Mouse (Mus musculus) heart, embryonic 10.5 days (tissue): Measurements from ENCODE around the gene Scyl1. TPM values are rescaled to one million over a fixed set of nuclear protein-coding genes. Genes with fewer than 3 reads are reported as not detected.

Source experiments
- DNase-seq: peaks from one replicate; pipeline ENCODE4 v3.0.0-alpha.2; 2017; ENCODE audit warnings: low spot score
- H3K27ac ChIP-seq: fragments of 300-500 bp; sonication (generic); 2 replicates; pipeline ENCODE4 v1.5.1; 2016; ENCODE audit warnings: mild to moderate bottlenecking
- H3K27me3 ChIP-seq: fragments of 300-500 bp; sonication (generic); 2 replicates; pipeline ENCODE4 v1.6.1; 2016; ENCODE audit warnings: mild to moderate bottlenecking; ENCODE audit not compliant: poor library complexity, insufficient read depth, severe bottlenecking
- H3K36me3 ChIP-seq: fragments of 300-500 bp; sonication (generic); 2 replicates; pipeline ENCODE4 v1.6.1; 2016; ENCODE audit warnings: mild to moderate bottlenecking, moderate library complexity
- H3K4me1 ChIP-seq: fragments of 300-500 bp; sonication (generic); 2 replicates; pipeline ENCODE4 v1.6.1; 2016; ENCODE audit warnings: mild to moderate bottlenecking
- H3K4me3 ChIP-seq: fragments of 300-500 bp; sonication (generic); 2 replicates; pipeline ENCODE4 v1.5.1; 2016; ENCODE audit warnings: mild to moderate bottlenecking, moderate library complexity
- H3K9me3 ChIP-seq: fragments of 300-500 bp; sonication (generic); 2 replicates; pipeline ENCODE4 v1.6.1; 2016; ENCODE audit warnings: mild to moderate bottlenecking, moderate library complexity
- WGBS: fragments of 180-500 bp; shearing (Covaris S2); methylation state at CpG from one replicate; pipeline ENCODE4 v1.1.7; 2016; 5-methylcytosine and 5-hydroxymethylcytosine counted together
- polyA plus RNA-seq: library from polyadenylated mRNA; unstranded; fragments of >200 nt; fragmentation: Nextera tagmentation; extraction: Ambion mirVana; gene quantifications from 2 replicates; pipeline ENCODE4 v1.2.1, GENCODE M21; 2016

Scyl1 gene
- polyA plus RNA-seq, 1 experiment from 2014 or later = 74.4 TPM

DNA sequence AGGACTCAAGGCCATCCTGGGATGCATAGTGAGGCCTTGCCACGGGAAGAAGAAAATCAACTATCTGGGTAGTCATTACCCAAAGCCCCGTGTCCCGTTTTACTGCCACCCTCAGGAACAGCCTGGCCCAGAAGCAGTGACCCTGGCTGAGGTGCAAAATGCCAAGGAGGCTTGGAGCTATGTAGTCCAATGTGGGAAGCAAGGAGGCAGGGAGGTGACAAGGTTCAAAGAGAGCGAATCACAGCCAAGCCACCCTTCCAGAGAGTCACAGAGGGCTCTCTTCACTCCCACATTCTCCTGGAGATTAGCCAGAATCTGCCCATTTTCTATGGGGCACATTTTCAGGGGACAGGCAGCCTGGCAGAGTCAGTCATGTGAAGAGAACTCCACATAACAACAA lies 3.9 kb downstream of the Scyl1 start:
- WGBS = 88% methylated on average over 4 of the region's 4 CpGs
- no peak overlapping the region for H3K27ac ChIP-seq
- H3K4me1 ChIP-seq = peaks cover 20% of the 10 kb centered on the region
- no peaks in the 10 kb centered on the region for H3K9me3 ChIP-seq
- no peak for DNase-seq
- no peaks in the 10 kb centered on the region for H3K27me3 ChIP-seq
- H3K36me3 ChIP-seq = peaks cover 75% of the 10 kb centered on the region
- H3K4me3 ChIP-seq = no peak overlapping the region

GRCm38 (mm10) chr19:5763163-5763562 lies 8.1 kb downstream of the Scyl1 start:
- Histone ChIP-seq H3K4me3 (no peak overlapping the region), H3K27me3 (peaks cover 19% of the 10 kb centered on the region), H3K9me3 (no peaks in the 10 kb centered on the region), H3K4me1 (no peaks in the 10 kb centered on the region; the same call in 1 of the 2 replicates), H3K36me3 (peaks cover 97% of the 10 kb centered on the region), H3K27ac (no peak overlapping the region)
- DNase-seq = no peak
- 87% methylated on average over 6 of the region's 6 CpGs for WGBS

DNA sequence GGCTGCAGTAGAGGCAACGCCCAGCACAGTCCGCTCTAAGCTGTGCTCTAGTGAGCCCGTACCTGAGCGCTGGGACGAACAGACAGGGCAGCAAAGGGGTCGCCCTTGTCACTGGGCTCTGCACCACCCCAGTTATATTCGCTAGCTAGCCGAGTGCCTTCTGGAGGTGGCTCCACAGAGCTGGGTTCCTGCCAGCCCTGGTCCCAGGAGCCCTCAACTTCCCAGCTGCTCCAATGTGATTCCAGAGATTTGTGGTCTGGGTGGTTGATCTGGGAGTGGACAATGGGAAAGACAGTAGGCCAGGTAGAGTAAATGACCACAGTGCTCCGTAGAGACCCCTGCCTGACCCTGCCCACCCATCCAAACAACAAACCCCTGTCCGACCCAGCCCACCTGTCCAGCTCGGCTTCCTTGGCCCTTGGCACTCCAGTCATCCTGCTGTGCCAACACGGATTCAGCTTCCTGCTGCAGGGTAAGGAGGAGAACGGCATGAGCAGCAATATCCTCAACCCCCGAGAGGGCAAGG lies 12.3 kb downstream of the Scyl1 start:
- Histone ChIP-seq H3K36me3 (peaks cover 67% of the 10 kb centered on the region), H3K27me3 (peaks cover 61% of the 10 kb centered on the region)

GRCm38 (mm10) chr19:5756991-5757636 lies 14.1 kb downstream of the Scyl1 start:
- Histone ChIP-seq H3K36me3 (peaks cover 51% of the 10 kb centered on the region), H3K4me1 (peaks cover 16% of the 10 kb centered on the region), H3K27ac (peak overlapping the region; percentile 31), H3K9me3 (no peaks in the 10 kb centered on the region), H3K4me3 (peak overlapping the region; percentile 48), H3K27me3 (peaks cover 79% of the 10 kb centered on the region)
- WGBS = 12% methylated on average over 36 of the region's 36 CpGs
- no peak for DNase-seq

More for the DNA sequence above, 12.3 kb downstream of the Scyl1 start:
- no peak for DNase-seq
- peaks cover 16% of the 10 kb centered on the region for H3K4me1 ChIP-seq
- H3K27ac ChIP-seq = no peak overlapping the region
- no peaks in the 10 kb centered on the region for H3K9me3 ChIP-seq
- 89% methylated on average over 14 of the region's 14 CpGs for WGBS
- no peak overlapping the region for H3K4me3 ChIP-seq

DNA sequence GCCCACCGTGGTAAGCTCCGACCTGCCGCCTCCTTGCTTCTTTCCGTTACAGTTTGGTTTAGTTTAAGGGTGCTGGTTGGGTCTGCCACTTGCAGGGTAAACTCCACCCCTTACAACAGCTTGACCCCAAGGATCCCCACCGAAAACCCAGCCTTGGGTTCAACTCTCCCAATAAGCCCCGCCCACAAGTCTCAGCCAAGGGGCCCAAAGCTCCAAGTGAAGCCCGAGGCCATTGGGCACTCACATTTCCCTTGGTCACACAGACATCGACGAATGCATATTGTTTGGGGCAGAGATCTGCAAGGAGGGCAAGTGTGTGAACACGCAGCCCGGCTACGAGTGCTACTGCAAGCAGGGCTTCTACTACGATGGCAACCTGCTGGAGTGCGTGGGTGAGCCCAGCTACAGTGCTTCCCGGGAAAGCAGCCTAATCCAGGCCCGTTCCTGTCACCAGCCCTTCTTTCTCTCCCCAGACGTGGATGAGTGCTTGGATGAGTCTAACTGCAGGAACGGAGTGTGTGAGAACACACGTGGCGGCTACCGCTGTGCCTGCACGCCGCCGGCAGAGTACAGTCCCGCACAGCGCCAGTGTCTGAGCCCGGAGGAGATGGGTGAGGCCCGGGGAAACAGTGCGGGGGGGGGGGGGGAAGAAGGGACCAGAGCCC lies 14.8 kb downstream of the Scyl1 start:
- H3K4me1 ChIP-seq = peaks cover 22% of the 10 kb centered on the region
- H3K4me3 ChIP-seq = peak overlapping the region; percentile 48
- peaks cover 44% of the 10 kb centered on the region for H3K36me3 ChIP-seq
- H3K27me3 ChIP-seq = peaks cover 86% of the 10 kb centered on the region
- DNase-seq = no peak
- WGBS = 6% methylated on average over 29 of the region's 29 CpGs
- no peaks in the 10 kb centered on the region for H3K9me3 ChIP-seq
- H3K27ac ChIP-seq = peak overlapping the region; percentile 31; the same call in 1 of the 2 replicates

DNA sequence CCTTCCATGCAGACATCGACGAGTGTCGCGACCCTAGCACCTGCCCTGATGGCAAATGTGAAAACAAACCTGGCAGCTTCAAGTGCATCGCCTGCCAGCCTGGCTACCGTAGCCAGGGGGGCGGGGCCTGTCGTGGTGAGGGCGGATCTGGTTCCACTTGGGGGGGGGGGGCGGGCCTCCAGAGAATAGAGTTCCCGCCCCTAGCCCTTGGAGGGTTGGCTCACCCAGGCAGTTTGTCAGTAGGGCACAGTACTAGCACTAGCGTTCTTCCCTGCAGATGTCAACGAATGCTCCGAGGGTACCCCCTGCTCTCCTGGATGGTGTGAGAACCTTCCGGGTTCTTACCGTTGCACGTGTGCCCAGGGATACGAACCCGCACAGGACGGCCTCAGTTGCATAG lies 19.5 kb downstream of the Scyl1 start:
- no peak for DNase-seq
- Histone ChIP-seq H3K36me3 (no peaks in the 10 kb centered on the region), H3K9me3 (no peaks in the 10 kb centered on the region), H3K27ac (no peak overlapping the region), H3K4me1 (peaks cover 27% of the 10 kb centered on the region), H3K4me3 (peak overlapping the region; percentile 31), H3K27me3 (peaks cover 98% of the 10 kb centered on the region)
- 7% methylated on average over 20 of the region's 20 CpGs for WGBS

- no peak for DNase-seq
- Histone ChIP-seq H3K4me3 (peak overlapping the region; percentile 31; the same call in 1 of the 2 replicates), H3K9me3 (no peaks in the 10 kb centered on the region)
Observed at GRCm38 (mm10) chr19:5750951-5751350, 20.3 kb downstream of the Scyl1 start.

DNA sequence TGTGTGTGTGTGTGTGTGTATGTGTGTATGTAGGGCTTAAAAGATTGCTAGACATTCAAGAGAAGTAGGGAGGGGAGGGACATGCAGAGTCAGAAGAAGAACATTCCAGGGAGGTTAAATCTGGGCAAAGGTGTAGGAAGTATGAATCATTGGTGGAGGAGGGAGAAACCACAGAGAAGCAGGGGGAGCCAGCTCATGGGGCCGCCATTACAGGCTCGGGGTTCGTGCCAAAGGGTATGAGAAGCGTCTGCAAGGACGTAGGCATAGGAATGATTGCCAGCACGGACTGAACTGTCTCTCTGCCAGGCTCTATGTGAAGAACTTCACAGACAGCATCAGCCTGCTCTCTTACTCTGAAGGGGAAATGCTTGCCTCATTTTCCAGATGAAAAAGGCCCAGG lies 21.7 kb downstream of the Scyl1 start:
- Histone ChIP-seq H3K4me3 (no peak overlapping the region), H3K4me1 (peaks cover 38% of the 10 kb centered on the region), H3K36me3 (no peaks in the 10 kb centered on the region), H3K27ac (no peak overlapping the region), H3K27me3 (peaks cover 98% of the 10 kb centered on the region), H3K9me3 (no peaks in the 10 kb centered on the region)
- WGBS = 80% methylated on average over 6 of the region's 6 CpGs
- no peak for DNase-seq

More at GRCm38 (mm10) chr19:5750951-5751350, 20.3 kb downstream of the Scyl1 start:
- H3K4me1 ChIP-seq = peaks cover 30% of the 10 kb centered on the region
- H3K27ac ChIP-seq = no peak overlapping the region
- H3K27me3 ChIP-seq = peaks cover 98% of the 10 kb centered on the region
- H3K36me3 ChIP-seq = no peaks in the 10 kb centered on the region
- WGBS = 8% methylated on average over 22 of the region's 22 CpGs

- Histone ChIP-seq H3K9me3 (no peaks in the 10 kb centered on the region), H3K4me1 (peaks cover 55% of the 10 kb centered on the region), H3K27me3 (peaks cover 98% of the 10 kb centered on the region), H3K36me3 (no peaks in the 10 kb centered on the region), H3K27ac (0 out of 2 replicates have a peak overlapping the region, but pooled peaks have one; percentile 17), H3K4me3 (peak overlapping the region; percentile 5; the same call in 1 of the 2 replicates)
- 29% methylated on average over 12 of the region's 12 CpGs for WGBS
- no peak for DNase-seq
Observed at GRCm38 (mm10) chr19:5746907-5747363, 24.3 kb downstream of the Scyl1 start.

DNA sequence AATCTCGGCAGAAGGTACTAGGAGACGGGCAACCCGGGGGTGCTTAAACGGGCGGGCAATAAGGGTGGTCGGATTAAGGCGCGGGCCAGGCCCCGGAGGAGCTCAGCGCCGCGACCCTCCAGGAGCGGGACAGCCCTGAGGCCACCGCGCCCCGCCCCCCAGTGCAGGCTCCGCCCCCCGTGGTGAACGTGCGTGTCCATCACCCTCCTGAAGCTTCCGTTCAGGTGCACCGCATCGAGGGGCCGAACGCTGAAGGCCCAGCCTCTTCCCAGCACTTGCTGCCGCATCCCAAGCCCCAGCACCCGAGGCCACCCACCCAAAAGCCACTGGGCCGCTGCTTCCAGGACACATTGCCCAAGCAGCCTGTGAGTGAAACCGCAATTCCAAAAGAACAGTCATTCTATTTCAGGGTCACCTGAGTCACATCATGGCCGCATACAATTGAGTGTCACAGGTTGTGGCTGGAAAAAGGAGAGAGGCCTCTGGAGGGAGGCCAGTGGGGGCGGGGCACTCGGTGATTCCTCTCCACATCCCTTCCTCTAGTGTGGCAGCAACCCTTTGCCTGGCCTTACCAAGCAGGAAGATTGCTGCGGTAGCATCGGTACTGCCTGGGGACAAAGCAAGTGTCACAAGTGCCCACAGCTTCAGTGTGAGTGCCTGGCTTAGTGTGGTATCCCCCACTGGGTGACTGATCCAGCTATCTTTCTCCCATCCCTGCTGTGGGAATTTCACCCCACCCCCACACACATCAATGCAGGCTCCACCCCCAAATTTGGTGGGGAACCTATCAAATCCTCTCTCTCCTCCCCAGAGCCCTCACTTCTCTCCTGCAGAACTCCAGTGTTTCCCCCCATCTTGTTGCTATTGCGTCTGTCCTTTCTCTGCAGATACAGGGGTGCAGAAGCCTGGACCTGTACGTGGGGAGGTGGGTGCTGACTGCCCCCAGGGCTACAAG lies 25.2 kb downstream of the Scyl1 start:
- H3K27me3 ChIP-seq = peaks cover 96% of the 10 kb centered on the region
- WGBS = 8% methylated on average over 35 of the region's 36 CpGs
- H3K4me3 ChIP-seq = peak overlapping the region; percentile 55
- no peaks in the 10 kb centered on the region for H3K9me3 ChIP-seq
- peak overlapping the region; percentile 70 for H3K27ac ChIP-seq
- peaks cover 55% of the 10 kb centered on the region for H3K4me1 ChIP-seq
- no peaks in the 10 kb centered on the region for H3K36me3 ChIP-seq
- DNase-seq = no peak

- 66% methylated on average over 5 of the region's 5 CpGs for WGBS
- peaks cover 96% of the 10 kb centered on the region for H3K27me3 ChIP-seq
- no peak overlapping the region for H3K27ac ChIP-seq
- peaks cover 59% of the 10 kb centered on the region for H3K4me1 ChIP-seq
- H3K9me3 ChIP-seq = no peaks in the 10 kb centered on the region
- H3K4me3 ChIP-seq = peak overlapping the region; percentile 6; the same call in 1 of the 2 replicates
- H3K36me3 ChIP-seq = no peaks in the 10 kb centered on the region; the same call in 1 of the 2 replicates
- DNase-seq = no peak
Observed at GRCm38 (mm10) chr19:5743576-5743975, 27.6 kb downstream of the Scyl1 start.

GRCm38 (mm10) chr19:5742241-5742641 lies 29.0 kb downstream of the Scyl1 start:
- no peaks in the 10 kb centered on the region; the same call in 1 of the 2 replicates for H3K36me3 ChIP-seq
- no peak for DNase-seq
- H3K27me3 ChIP-seq = peaks cover 90% of the 10 kb centered on the region
- peak overlapping the region; percentile 89 for H3K27ac ChIP-seq
- peaks cover 57% of the 10 kb centered on the region for H3K4me1 ChIP-seq
- peak overlapping the region; percentile 84 for H3K4me3 ChIP-seq
- under 1% methylated on average over 32 of the region's 32 CpGs for WGBS
- no peaks in the 10 kb centered on the region for H3K9me3 ChIP-seq
